Mouse (Mus musculus) MEL (cell line): ENCODE measurements at regions not wholly inside any gene's neighbourhood (a gene's known extent, or its start where the extent isn't known, plus 50 kb on each side); places are given as distances from the start of the nearest gene placed in this dataset.

ENCODE experiments used
- BHLHE40 ChIP-seq: IDR thresholded peaks from 2 replicates; pipeline ENCODE4 v1.6.1; 2012; ENCODE audit warnings: low read depth, mild to moderate bottlenecking, inconsistent platforms, low read length, improper control_type of control experiment, borderline replicate concordance
- CHD2 ChIP-seq: IDR thresholded peaks from 2 replicates; pipeline ENCODE4 v1.6.1; 2011; ENCODE audit warnings: low read length, improper control_type of control experiment
- CTCF ChIP-seq, 3 experiments: IDR thresholded peaks in 2 of 3; conservative IDR thresholded peaks in 1 of 3; 2 replicates each; pipeline ENCODE4 v1.5.1; 2011 to 2012; ENCODE audit warnings: low read length in 3 of 3, low read depth in 2 of 3, mild to moderate bottlenecking in 2 of 3, improper control_type of control experiment in 1 of 3, inconsistent platforms in 1 of 3, mixed read lengths in 1 of 3, moderate library complexity in 1 of 3; ENCODE audit not compliant: control insufficient read depth in 1 of 3, insufficient read depth in 1 of 3, poor library complexity in 1 of 3, severe bottlenecking in 1 of 3
- E2F4 ChIP-seq: IDR thresholded peaks from 2 replicates; pipeline ENCODE4 v1.6.1; 2011; ENCODE audit warnings: low read depth, low read length, improper control_type of control experiment, borderline replicate concordance
- MAX ChIP-seq: IDR thresholded peaks from 2 replicates; pipeline ENCODE4 v1.6.1; 2011; ENCODE audit warnings: low read length, improper control_type of control experiment
- MAZ ChIP-seq: IDR thresholded peaks from 2 replicates; pipeline ENCODE4 v1.6.1; 2012; ENCODE audit warnings: low read depth, mild to moderate bottlenecking, inconsistent platforms, low read length, improper control_type of control experiment
- MXI1 ChIP-seq: IDR thresholded peaks from 2 replicates; pipeline ENCODE4 v1.6.1; 2011; ENCODE audit warnings: mild to moderate bottlenecking, low read depth, low read length, improper control_type of control experiment
- POLR2A ChIP-seq, 2 experiments: IDR thresholded peaks; 2 replicates each; pipeline ENCODE4 v1.6.1; 2011 to 2012; ENCODE audit warnings: low read length in 2 of 2, mild to moderate bottlenecking in 2 of 2, control low read depth in 1 of 2, improper control_type of control experiment in 1 of 2, low read depth in 1 of 2, moderate library complexity in 1 of 2; ENCODE audit not compliant: control insufficient read depth in 1 of 2, insufficient read depth in 1 of 2, poor library complexity in 1 of 2
- POLR2AphosphoS2 ChIP-seq: IDR thresholded peaks from 2 replicates; pipeline ENCODE4 v1.6.1; 2011; ENCODE audit warnings: low read length, improper control_type of control experiment
- RAD21 ChIP-seq: IDR thresholded peaks from 2 replicates; pipeline ENCODE4 v1.6.1; 2011; ENCODE audit warnings: mild to moderate bottlenecking, low read depth, low read length, improper control_type of control experiment
- ZC3H11A ChIP-seq: IDR thresholded peaks from 2 replicates; pipeline ENCODE4 v1.6.1; 2012; ENCODE audit warnings: low read depth, mild to moderate bottlenecking, inconsistent platforms, low read length, improper control_type of control experiment

DNA sequence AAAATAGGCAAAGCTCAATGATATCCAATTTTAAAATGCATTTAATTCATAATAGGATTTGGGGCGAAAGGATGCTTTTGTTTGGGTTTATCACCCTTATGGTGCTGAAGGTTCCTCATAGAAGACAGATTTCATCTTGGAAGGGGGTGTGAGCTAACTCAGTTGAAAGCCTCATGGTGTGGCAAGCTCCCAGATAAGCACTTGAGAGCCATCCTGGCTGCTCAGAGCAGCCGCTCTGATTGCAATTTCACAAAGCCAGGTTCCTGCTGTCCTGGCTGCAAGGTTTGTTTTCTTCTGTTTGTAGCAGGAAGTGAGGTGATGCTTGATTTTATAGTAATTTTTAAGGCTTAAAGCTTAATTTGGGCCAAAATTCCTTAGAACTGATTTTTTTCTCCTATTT, 228.7 kb upstream of the Plscr5 start:
- TF ChIP-seq RAD21 (no peak), CTCF (IDR thresholded peaks at IDR 0.05 in 2 of 3, conservative IDR thresholded peaks at IDR 0.05 in 1 of 3; ENCODE audit: control insufficient read depth in 1 of 3, insufficient read depth in 1 of 3, low read depth in 2 of 3, low read length in 3 of 3, poor library complexity in 1 of 3, severe bottlenecking in 1 of 3) (no peak), BHLHE40 (no peak), MXI1 (no peak), POLR2AphosphoS2 (no peak), ZC3H11A (no peak), CHD2 (no peak), MAX (no peak), E2F4 (no peak), POLR2A (IDR thresholded peaks at IDR 0.05; ENCODE audit: control insufficient read depth in 1 of 2, insufficient read depth in 1 of 2, low read depth in 1 of 2, low read length in 2 of 2, poor library complexity in 1 of 2) (no peak), MAZ (no peak)
